Mouse (Mus musculus): Measurements from ENCODE around the gene Npas2. TPM values are rescaled to one million over a fixed set of nuclear protein-coding genes. Genes with fewer than 3 reads are reported as not detected.

Gene Npas2
- total RNA-seq, 2 experiments from 2014 or later = 6.2 to 7.6 TPM

GRCm38 (mm10) chr1:39335561-39336196, 142.1 kb downstream of the Npas2 start:
- DNase-seq = no peak

- no peak for DNase-seq
These were observed 143.3 kb downstream of the Npas2 start for GRCm38 (mm10) chr1:39336788-39337187.

- DNase-seq = no peak
These were observed 145.3 kb downstream of the Npas2 start for GRCm38 (mm10) chr1:39338831-39339230.

GRCm38 (mm10) chr1:39339455-39339854, 145.9 kb downstream of the Npas2 start:
- DNase-seq = no peak

DNA sequence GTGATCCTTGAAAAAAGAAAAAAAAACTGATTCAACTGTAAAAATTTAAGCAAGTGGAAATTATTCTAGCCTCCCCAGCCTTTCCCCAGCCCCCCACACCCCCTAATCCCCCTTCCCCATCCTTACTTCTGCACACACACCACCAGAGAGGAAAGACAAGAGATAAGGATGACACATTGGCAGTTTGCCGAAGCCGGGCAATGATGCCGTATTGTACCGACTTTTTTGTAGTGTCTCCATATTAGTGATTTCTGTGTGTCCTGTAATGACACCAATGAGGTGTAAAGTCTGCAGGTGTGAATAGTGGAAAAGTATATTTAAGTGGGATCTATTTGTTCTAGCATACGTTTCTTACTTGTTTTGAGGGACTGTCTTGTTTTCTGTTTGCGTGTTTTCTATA, 146.6 kb downstream of the Npas2 start:
- no peak for DNase-seq

DNA sequence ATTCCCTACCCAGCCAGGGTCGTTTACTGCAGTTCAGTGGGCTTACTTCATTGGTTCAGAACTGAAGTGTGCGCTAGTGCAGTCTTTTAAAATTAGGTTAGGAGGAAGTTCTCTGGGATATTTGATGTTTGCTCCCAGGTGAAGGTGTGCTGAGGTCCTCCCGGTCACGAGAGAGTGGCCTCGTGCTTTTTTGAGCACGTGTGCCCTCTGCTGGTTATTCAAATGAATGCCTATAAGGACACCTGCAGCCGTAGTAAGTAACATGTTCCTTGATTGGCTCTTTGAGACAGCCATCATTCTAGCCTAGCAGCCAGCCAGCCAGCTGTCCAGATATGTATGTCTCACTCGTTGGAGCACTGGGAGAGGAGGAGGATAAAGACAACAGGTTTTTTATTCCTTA, 147.1 kb downstream of the Npas2 start:
- DNase-seq = peak; percentile 58

GRCm38 (mm10) chr1:39341807-39342206, 148.3 kb downstream of the Npas2 start:
- DNase-seq = no peak

GRCm38 (mm10) chr1:39343242-39343641, 149.7 kb downstream of the Npas2 start:
- no peak for DNase-seq

DNA sequence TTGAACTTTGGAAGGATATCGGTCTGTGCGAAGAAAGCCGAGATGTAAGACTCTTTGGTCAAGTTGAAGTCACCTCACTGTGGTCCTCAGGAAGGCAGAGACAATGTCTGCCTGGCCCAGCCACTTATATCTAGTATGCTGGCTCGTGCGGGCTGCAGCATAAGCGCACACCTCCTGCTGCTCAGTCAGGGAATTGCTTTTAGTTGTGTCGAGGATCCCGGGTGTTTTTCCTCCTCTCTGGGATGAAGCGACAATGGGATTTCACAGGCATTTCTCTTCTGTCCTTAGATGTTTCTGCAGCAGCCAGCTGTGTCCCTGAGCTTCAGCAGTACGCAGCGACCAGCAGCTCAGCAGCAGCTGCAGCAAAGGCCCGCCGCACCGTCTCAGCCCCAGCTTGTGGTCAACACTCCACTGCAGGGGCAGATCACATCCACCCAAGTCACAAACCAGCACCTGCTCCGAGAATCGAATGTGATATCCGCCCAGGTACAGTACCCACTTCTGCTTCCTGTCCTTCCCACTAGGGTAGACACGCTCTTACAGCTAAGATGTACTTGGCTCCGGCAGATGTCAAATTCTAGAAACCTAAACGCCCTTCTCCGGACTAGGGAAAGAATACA, 151.6 kb downstream of the Npas2 start:
- no peak for DNase-seq

DNA sequence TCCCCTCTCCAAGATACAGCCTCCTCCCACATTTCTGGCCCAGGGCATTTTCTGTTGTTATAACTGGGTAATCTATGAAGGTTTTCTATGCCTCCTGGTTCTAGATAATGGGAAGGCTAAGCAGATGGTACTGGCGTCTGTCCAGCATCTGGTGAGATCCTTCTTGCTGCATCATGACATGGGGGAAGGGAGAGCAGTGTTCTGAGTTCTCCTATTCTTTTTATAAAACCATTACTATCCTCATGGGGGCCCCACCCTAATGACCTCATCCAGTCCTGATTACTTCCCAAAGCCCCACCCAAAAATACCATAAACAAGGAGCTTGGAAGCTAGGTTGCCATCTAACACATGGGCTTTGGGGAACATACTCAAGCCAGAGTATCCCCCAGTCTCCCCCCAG, 155.5 kb downstream of the Npas2 start:
- no peak for DNase-seq

DNA sequence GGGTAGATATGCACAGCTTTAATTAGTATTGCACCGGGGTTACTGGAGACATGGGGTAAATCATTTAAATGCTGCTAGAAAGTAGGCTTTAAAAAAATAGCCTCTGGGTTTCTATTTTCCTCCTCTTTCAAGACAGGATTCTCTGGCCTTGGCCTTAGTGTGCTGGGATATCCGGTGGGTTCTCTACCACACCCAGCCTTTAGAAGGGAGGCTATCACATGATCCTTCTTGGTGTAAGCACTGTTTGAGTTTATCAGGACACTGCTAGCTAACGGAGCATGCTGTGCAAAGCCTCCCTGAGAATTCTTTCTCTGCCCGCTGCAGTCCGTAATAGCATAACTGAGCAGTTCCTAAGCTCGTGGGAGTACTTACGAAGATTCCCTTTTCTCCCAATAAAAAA, 155.9 kb downstream of the Npas2 start:
- no peak for DNase-seq

- DNase-seq = no peak
These were observed 168.4 kb downstream of the Npas2 start for GRCm38 (mm10) chr1:39361754-39362514.

DNA sequence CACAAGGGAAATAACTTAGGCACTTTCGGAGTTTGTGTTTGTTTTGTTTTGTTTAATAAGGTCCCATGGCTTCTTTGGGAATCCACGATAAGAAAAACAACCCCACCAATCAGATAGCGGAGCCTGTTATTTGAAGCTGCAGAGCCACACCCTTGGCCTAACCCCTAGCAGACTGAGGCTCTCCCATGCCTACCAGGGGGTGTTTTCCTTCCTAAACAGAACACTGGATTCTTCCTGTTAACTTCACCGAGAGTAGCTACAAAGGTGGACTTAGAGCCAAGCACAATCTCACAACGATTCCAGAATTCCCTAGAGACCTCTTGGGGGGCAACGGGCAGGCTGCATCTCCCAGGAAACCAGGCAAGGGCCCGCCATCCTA, 169.0 kb downstream of the Npas2 start:
- no peak for DNase-seq

GRCm38 (mm10) chr1:39365562-39365961, 172.0 kb downstream of the Npas2 start:
- no peak for DNase-seq

GRCm38 (mm10) chr1:39367045-39367444, 173.5 kb downstream of the Npas2 start:
- no peak for DNase-seq

DNA sequence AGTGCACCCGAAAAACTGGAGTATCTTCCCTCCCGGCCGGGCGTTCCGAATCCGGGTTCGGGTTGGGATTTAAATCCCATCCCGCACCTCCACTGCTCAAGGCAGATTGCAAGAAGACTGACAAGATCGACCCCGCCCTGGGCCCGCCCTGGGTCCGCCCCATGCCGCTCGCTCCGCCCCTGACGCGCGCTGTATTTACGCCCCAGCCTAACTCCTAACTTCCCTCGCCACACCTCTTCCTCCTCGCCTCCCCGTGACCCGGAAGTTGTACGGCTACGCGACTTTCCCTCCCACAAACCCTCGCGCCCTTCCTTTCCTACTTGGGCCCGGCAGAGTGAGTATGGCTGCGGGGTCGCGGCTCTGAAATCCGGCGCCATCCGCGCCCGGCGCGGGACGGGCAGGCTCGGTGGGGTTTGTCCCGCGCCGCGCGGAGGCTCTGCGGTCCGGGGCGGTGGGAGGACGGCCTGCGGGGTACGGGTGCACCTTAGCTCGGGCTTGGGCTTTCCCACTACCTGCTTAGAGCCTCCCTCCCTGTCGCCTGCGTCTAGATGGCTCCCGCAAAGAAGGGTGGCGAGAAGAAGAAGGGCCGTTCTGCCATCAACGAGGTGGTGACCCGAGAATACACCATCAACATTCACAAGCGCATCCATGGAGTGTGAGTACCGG, 174.2 kb downstream of the Npas2 start, which contains the start of gene Rpl31:
Gene Rpl31, plus strand, starts transcription at position 242 of the 666 bp plus-strand sequence.
- DNase-seq = peak; percentile 99

DNA sequence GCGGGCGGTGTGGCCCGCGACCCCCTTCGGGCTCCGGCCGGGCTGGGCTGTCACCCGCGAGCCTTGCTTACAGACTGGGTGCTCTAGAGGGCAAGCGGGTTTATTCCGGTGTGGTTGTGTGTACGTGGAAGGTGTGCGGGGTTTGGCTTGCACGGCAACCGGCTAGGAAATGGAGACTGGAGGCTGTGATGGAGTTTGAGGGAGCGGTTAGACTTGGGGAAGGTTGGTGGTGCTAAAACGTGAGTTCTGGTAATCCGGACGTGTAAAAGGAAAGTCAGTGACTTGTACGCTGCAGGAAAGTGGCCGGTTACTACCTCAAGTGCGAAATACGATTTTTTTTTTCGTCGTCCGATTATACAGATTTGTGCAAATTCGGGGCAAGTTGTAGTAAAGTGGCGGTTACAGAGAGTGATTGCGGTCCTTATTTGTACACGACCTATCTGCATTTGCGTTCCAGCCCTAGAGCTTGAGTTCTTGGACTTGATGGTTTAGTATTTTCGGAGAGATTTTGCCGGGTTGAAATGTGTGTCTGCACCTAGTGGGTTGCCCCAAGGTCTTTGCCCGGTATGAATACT, 174.8 kb downstream of the Npas2 start:
- no peak for DNase-seq

- no peak for DNase-seq
These were observed 176.9 kb downstream of the Npas2 start for GRCm38 (mm10) chr1:39370431-39370830.

DNA sequence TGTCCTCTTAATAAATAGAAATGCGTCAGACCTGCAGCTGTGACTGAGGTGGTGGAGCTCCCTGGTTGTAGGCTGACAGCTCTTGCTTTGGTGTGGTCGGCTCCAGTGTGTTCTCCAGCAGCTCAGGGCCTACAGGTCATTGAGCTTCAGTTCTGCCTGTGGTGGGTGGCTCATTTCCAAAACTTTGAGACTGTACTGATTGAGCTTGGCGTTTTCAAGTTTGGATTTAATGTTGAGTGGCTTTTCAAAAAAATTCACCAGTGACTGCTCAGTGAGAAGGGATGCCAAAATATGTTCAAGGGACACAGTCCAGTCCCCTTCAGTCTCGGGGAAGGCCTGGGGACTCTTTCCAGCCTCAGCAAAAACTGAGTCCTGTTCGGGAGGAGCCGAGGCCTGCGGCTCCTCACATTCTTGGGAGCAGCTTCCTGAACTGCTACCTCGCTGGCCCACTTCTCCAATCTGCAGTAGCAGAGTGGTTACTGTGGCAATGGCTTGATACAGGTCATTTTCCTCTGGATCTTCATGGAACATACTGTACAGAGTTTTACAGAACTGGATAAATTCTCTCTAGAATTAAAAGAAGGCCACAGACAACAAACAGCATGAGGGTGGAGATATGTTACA, 178.8 kb downstream of the Npas2 start:
- DNase-seq = no peak

GRCm38 (mm10) chr1:39373378-39373777, 179.8 kb downstream of the Npas2 start:
- no peak for DNase-seq

GRCm38 (mm10) chr1:39374231-39374809, 180.8 kb downstream of the Npas2 start:
- no peak for DNase-seq

DNA sequence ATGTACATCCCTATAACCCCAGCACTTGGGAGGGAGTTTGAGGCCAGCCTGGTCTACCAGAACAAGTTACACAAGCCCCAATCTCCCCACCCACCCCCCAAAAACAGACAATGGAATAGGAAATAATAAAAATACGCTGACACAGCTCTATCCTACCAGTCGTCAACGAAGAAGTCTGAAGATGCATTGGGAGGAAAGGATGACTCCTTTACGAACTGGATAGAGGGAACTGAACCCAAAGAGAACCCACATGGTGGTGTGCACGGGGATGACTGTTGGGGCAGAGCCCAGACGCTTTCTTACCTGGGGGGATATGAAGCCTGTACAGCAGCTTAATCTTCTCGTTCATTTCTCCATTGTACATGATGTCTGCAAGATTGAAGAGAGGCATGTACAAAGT, 182.6 kb downstream of the Npas2 start:
- DNase-seq = no peak
